Mouse (Mus musculus): ENCODE results near the gene Zkscan6.

The Zkscan6 gene

GRCm38 (mm10) chr11:65806909-65807504, at the start of gene Zkscan6:
Gene Zkscan6 (plus strand): TSS chr11:65807175.
- CTCF ChIA-PET: interaction anchor here (0.6 to 2.6 kb wide), 8 partner anchors 13 to 1679 kb away, joined by 3 to 22 read pairs (median 5); partner anchors contain the start of gene Map2k4 (in 2 of the 4)
- POLR2A ChIA-PET: interaction anchor here (0.6 to 6.4 kb wide), 30 partner anchors 9 to 1115 kb away, joined by 3 to 78 read pairs (median 4); partner anchors contain the start of gene Map2k4 (in 4 of the 4)

DNA sequence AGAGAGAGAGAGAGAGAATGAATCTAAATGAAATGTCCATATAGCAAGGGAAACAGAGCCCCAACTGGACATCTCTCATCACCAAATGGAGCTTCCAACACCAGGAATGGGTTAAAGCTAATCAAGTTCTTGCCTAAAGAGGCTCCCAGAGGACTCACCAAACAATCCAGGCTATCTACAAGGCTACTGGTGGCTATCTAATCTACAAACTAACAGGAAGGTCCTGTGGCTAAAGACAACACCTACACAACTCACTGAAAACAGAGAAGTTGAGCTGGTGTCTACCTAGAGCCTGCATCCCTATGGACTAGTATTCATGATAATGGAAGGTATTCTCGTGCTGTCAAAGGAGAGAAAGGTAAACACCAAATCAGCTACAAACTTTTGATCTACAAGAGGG, 47.6 kb upstream of the Zkscan6 start:
- ChIA-PET CTCF (no interaction called here), POLR2A (interaction anchor here in 1 of 4 experiments (1.2 kb wide), 1 partner anchor 27 kb away, joined by 4 read pairs; no protein-coding TSS in a partner anchor)

- ChIA-PET CTCF (no interaction called here), POLR2A (no interaction called here)
Observed at GRCm38 (mm10) chr11:65760912-65761311, 46.1 kb upstream of the Zkscan6 start.

DNA sequence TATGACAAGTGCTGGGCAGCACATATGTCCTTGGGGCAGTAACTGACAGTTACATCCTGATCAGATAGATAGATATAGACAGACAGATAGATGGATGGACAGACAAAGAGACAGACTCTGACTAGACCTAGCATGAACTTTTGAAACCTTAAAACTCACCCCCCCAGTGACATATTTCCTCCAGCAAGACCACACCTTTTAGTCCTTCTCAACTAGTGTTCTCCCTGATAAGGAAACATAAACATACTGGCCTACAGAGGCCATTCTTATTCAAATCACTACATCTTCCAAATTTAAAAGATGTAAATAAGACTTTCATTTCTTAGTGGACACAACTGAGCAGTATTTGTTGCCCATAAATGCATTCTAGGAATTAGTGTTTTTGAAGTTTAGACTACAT, 38.5 kb upstream of the Zkscan6 start:
- POLR2A ChIA-PET: no interaction called here
- CTCF ChIA-PET: no interaction called here

- POLR2A ChIA-PET: interaction anchor here in 1 of 4 experiments (1.2 to 1.9 kb wide), 2 partner anchors 9 to 17 kb away, joined by 3 to 8 read pairs; partner anchors contain the start of gene Map2k4
- CTCF ChIA-PET: interaction anchor here in 1 of 4 experiments (0.6 kb wide), 1 partner anchor 11 kb away, joined by 4 read pairs; no protein-coding TSS in a partner anchor
Observed at GRCm38 (mm10) chr11:65769990-65770389, 37.0 kb upstream of the Zkscan6 start.

GRCm38 (mm10) chr11:65771546-65771945, 35.4 kb upstream of the Zkscan6 start:
- CTCF ChIA-PET: no interaction called here
- POLR2A ChIA-PET: interaction anchor here in 1 of 4 experiments (1.1 kb wide), 1 partner anchor 11 kb away, joined by 3 read pairs; no protein-coding TSS in a partner anchor

- CTCF ChIA-PET: no interaction called here
Observed at GRCm38 (mm10) chr11:65773535-65773934, 33.4 kb upstream of the Zkscan6 start.

DNA sequence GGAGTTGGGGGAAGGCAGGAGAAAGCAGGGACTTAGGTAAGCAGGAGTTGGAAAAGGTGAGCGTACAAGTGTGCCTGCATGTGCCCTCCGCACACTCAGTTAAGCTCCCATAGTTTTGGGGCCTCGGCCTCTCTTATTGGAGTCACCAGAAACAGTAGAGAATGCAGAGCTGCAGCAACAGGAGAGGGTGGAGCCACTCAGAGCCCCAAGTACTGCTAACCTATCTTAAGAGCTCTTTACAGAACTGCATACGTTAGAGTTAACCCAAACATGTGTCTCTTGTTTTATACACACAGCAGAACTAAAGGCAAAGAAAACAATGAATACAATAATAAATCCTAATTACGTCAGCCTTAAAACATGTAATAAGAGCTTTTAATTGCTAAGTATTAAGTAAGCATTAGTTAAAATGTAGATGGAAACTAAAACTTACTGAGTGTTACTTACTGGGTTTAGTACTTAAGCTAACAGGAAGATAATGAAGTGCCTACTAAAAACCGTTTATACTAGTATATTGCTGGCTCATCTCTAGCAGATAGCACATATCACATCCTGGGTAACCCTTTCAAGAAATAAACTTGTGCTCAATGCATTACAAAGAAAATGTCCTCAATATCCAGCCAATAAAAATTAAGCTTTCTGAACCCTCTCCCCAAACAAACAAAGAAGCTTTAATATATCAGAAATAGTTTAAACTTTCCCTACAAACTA, 32.9 kb upstream of the Zkscan6 start:
- POLR2A ChIA-PET: interaction anchor here in 2 of 4 experiments (0.8 to 7.3 kb wide), 5 partner anchors 10 to 33 kb away, joined by 3 to 44 read pairs (median 3); partner anchors contain the start of genes Map2k4 (in 1 of the 2) and Zkscan6 (in 1 of the 2)
- CTCF ChIA-PET: no interaction called here

More at GRCm38 (mm10) chr11:65773535-65773934, 33.4 kb upstream of the Zkscan6 start:
- POLR2A ChIA-PET: interaction anchor here in 2 of 4 experiments (0.8 to 7.3 kb wide), 5 partner anchors 10 to 14 kb away, joined by 3 to 44 read pairs (median 3); partner anchors contain the start of gene Map2k4 (in 1 of the 2)

DNA sequence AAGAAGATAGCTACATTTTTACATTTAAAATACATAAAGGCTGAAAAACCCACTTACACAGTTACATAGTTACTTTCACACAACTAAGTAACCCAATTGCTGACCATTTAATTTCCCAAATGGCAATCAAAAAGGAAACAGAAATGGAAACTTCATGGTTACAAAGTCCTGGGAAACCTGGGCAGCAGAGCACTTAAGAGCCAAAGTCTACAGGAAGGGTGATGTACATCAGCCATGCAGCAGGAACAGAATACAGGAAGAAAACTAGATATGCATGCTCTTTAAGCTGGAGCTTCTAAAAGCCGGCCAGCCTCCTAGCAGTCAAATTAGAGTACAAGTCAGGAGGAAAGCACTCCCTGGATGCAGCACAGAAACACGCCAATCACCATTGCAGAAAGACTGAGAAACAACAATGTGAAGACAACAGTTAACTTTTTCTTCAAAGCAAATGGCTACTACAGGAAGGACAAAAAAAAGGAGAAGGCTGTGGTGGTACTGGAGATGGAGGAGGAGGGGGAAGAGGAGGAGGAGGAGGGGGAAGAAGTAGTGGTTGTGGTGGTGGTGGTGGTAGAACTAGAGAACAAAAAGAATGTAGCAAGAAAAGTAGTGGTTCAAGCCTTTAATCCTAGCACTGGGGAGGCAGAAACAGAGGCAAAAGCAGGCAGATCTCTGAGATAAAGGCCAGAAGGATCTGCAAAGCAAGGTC, 29.9 kb upstream of the Zkscan6 start:
- CTCF ChIA-PET: interaction anchor here in 1 of 4 experiments (1.0 kb wide), 1 partner anchor 43 kb away, joined by 3 read pairs; no protein-coding TSS in a partner anchor

DNA sequence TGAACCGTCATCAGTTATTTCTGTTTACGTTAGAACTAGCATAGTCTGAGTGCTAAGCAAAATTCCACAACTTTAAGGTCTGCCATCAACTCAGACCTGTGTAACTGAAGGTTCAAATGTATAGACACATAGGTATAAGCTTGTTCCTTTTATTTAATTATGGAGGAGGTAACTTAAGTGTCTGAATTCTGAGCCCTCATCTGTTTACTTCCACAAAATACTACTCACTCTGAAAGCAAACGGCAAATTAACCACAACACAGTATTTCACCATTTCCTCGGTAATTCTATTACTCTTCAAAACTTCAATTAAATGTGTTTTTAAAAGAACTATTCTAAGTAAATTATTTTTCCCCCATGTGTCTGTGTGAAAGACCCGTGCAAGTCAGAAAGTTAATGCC, 29.2 kb upstream of the Zkscan6 start:
- POLR2A ChIA-PET: interaction anchor here in 3 of 4 experiments (0.8 to 7.3 kb wide), 5 partner anchors 9 to 29 kb away, joined by 3 to 44 read pairs (median 4); partner anchors contain the start of gene Map2k4 (in 3 of the 3)
- CTCF ChIA-PET: interaction anchor here in 1 of 4 experiments (1.0 kb wide), 1 partner anchor 43 kb away, joined by 3 read pairs; no protein-coding TSS in a partner anchor

More for the DNA sequence above, 29.9 kb upstream of the Zkscan6 start:
- POLR2A ChIA-PET: interaction anchor here in 3 of 4 experiments (0.6 to 7.3 kb wide), 8 partner anchors 9 to 1304 kb away, joined by 3 to 44 read pairs (median 4); partner anchors contain the start of gene Map2k4 (in 3 of the 3)

GRCm38 (mm10) chr11:65779066-65779465, 27.9 kb upstream of the Zkscan6 start:
- POLR2A ChIA-PET: interaction anchor here in 3 of 4 experiments (0.9 to 7.3 kb wide), 6 partner anchors 8 to 26 kb away, joined by 3 to 44 read pairs (median 4); partner anchors contain the start of gene Map2k4 (in 3 of the 3)
- CTCF ChIA-PET: no interaction called here

- ChIA-PET CTCF (no interaction called here), POLR2A (interaction anchor here in 3 of 4 experiments (0.9 to 7.3 kb wide), 6 partner anchors 8 to 9 kb away, joined by 3 to 44 read pairs (median 3); partner anchors contain the start of gene Map2k4 (in 3 of the 3))
Observed at GRCm38 (mm10) chr11:65779578-65779977, 27.4 kb upstream of the Zkscan6 start.

DNA sequence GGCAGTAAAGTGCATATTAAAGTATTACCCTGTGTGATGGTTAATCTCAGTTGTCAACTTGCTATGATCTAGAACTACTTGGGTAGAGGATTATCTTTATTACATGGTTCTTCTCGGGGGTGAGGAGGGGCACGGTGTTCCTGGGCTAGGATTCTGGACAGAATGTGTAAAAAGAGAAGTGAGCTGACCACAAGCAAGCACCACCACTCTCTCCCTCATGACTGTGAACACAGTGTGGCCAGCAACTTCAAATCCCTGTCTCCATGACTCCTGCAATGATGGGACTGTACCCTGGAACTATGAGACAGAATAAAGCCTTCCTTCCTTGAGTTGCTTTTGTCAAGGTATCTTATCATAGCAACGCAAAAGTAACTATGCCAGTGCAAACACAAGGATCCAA, 25.4 kb upstream of the Zkscan6 start:
- ChIA-PET POLR2A (interaction anchor here in 1 of 4 experiments (1.3 kb wide), 1 partner anchor 25 kb away, joined by 4 read pairs; the partner anchor contains the start of gene Zkscan6), CTCF (no interaction called here)

DNA sequence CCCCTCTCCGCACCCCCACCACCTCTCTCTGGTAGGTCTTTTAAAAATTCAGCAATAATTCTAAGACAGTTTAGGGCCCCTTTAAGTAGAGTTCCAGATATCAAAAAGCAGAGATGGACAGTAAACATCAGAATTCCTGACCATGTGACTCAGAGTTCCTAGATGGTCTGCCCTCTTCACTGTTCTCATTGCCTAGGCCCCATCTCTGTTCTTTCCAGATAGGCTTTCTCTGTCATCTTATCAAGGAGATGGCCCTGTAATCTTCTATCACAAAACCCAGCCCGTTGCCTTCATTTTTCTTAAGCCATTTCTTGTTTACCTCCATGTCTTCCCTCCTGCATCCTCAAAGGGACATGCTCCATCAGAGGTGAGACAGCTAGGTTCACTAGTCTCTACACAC, 20.8 kb upstream of the Zkscan6 start:
- POLR2A ChIA-PET: interaction anchor here in 3 of 4 experiments (0.7 to 4.8 kb wide), 7 partner anchors 10 to 1266 kb away, joined by 3 to 78 read pairs (median 8); partner anchors contain the start of genes Zkscan6 (in 2 of the 3), Adprm (in 1 of the 3) and Sco1 (in 1 of the 3)
- CTCF ChIA-PET: no interaction called here

DNA sequence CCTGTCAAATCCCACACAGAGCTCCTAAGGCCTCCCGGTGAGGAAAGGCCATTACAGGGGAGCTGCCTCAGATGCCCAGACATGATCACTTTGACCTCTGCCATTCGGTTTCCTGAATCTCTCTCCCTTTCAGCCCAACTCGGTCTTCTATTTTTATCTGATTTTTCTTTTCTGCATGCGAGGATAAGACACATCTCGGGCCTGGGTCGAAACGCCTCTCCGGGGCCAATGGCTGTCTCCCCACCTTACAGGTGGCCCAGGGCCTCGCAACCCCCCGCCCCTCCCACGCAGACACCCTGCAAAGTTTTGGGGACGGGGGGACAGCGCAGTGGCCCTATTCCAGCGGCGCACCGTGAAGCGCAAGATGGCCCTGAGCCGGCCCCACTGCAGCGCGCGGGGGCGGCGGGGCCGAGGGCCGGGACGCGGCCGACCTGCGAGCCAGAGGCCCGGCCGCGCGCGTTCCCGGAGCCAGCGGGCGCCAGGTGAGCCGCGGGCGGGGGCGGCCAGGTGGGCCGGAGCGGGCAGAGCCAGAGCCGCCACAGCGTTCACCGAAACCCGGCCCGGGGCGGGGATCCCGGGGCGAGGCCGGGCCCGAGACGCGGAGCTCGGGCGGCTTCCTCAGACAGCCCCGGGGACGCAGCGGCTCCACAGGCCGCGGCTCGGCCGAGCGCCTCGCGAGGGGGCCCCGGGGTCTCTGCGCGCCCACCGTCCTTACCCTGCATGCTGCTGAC, 19.4 kb upstream of the Zkscan6 start:
- POLR2A ChIA-PET: interaction anchor here (0.5 to 4.8 kb wide), 37 partner anchors 8 to 1067 kb away, joined by 3 to 78 read pairs (median 4); partner anchors contain the start of genes Zkscan6 (in 4 of the 4) and Dnah9 (in 1 of the 4)
- CTCF ChIA-PET: interaction anchor here in 3 of 4 experiments (0.9 to 1.3 kb wide), 4 partner anchors 19 to 33 kb away, joined by 3 to 5 read pairs (median 4); partner anchors contain the start of gene Zkscan6 (in 1 of the 3)

DNA sequence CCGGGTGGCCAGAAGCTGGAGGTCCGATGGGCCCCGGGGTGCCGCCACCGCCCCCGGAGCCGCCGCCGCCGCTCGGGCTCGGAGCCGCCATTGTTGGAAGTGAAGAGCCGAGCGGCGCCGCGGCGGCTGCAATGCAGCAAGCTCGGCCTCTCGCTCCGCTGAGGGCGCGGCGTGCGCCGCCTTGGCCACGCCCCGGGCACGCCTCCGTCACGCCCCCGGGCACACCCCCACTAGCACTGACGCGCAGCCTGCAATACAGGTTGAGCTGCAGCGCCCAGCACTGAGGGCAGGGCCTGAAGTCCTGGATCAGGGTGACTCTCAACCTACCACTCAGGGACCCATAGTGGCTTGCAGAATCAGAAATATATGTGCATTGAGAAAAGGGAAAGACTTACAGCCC, 18.8 kb upstream of the Zkscan6 start, which contains the start of gene Map2k4:
Gene Map2k4 (minus strand): TSS at position 144 of the 400 bp plus-strand sequence.
- ChIA-PET POLR2A (interaction anchor here (0.5 to 4.8 kb wide), 42 partner anchors 8 to 1066 kb away, joined by 3 to 78 read pairs (median 4); partner anchors contain the start of genes Zkscan6 (in 4 of the 4) and Dnah9 (in 1 of the 4)), CTCF (interaction anchor here in 3 of 4 experiments (0.9 to 1.3 kb wide), 5 partner anchors 19 to 33 kb away, joined by 3 to 5 read pairs (median 4); partner anchors contain the start of gene Zkscan6 (in 2 of the 3))
